Mouse (Mus musculus) E14TG2a.4 (cell line): Measurements from ENCODE around the gene Chac1.

Source experiments
- H3K27me3 ChIP-seq: 2 replicates; pipeline ENCODE4 v1.6.1; 2014; ENCODE audit warnings: low read length, control low read depth; ENCODE audit not compliant: insufficient read depth
- H3K36me3 ChIP-seq: 2 replicates; pipeline ENCODE4 v1.6.1; 2014; ENCODE audit warnings: low read length, control low read depth; ENCODE audit not compliant: insufficient read depth
- H3K4me1 ChIP-seq: replicated peaks from 2 replicates; pipeline ENCODE4 v1.6.1; 2014; ENCODE audit warnings: low read depth, low read length, control low read depth
- H3K4me3 ChIP-seq: replicated peaks from 2 replicates; pipeline ENCODE4 v1.5.1; 2014; ENCODE audit warnings: mild to moderate bottlenecking, low read length
- H3K9me3 ChIP-seq: 2 replicates; pipeline ENCODE4 v1.6.1; 2014; ENCODE audit warnings: low read length, control low read depth
- CTCF ChIP-seq: conservative IDR thresholded peaks from 2 replicates; pipeline ENCODE4 v1.5.1; 2014; ENCODE audit warnings: low read length
- NANOG ChIP-seq: IDR thresholded peaks from 2 replicates; pipeline ENCODE4 v1.6.1; 2014; ENCODE audit warnings: borderline replicate concordance, low read length, mixed read lengths
- POU5F1 ChIP-seq: IDR thresholded peaks from 2 replicates; pipeline ENCODE4 v1.6.1; 2014; ENCODE audit warnings: low read length, borderline replicate concordance

The Chac1 gene

DNA sequence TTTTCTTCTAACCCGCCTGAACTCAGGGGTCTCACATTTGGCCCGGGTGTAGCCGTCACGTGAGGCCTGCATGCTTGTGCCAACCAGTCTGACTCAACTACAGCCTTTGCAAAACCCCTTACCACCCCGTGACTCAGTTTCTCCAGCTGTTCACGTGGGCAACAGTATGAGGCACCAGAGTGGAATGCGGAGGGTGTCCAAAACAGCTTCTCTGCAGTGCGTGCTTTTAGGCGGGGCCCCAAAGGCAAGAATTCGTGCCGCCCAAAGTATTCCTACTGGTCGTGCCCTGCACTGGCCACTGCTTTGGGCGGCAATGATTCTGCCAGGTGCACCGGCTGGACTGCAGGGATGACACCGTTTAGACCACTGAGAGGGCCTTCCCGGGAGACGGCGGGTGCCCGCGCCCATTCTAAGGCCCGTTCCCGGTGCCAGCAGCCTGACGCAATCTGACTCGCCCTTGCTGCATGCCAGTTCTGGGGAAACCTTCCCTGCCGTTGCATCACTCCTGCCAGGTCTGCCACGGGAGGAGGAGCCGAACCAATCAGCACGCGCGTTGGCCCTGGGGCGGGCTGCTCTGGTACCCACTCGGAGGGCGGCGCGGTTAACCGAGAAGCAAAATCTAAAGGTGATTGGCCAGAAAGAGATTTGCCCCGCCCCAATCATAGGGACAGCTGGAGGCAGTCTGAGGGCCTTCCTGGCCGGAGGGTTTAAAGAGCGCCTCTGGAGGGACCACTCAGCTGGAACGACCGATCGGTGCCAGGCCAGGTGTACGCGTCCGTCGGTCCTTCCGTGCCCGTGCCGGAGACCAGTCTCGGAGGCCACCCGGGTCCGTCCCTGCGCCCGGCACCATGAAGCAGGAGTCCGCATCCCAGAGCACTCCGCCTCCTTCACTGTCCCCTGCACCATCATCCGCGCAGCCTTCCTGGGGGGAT, at the start of gene Chac1:
Gene Chac1, plus strand, starts transcription at position 675 of the 932 bp plus-strand sequence.
- TF ChIP-seq NANOG (no peak), CTCF (no peak), POU5F1 (no peak)
- Histone ChIP-seq H3K4me1 (peaks cover 44% of the 10 kb centered on the region), H3K4me3 (peak within 1 kb of the TSS; percentile 87), H3K9me3 (no peaks in the 10 kb centered on the region), H3K27me3 (peaks cover 29% of the 10 kb centered on the region), H3K36me3 (peaks cover 27% of the 10 kb centered on the region)

DNA sequence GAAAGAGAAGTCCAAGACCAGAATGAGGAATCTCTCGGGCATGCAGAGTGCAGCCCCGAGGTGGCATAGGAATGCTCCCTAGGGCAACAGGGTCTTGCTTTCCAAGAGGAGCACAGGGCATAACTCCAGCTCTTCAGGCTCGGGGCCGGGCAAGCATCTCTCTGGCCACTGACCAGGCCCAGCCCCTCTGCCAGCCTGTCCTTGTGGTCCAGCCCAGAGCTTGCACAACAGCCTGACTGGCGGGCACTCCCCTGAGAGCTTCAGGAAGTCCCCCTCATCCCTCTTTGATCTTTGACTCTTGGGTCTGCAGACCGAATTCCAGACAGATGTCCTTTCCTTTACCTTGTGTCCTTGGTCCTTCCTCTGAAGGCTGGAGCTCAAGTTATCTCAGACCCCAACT, 48.2 kb upstream of the Chac1 start:
- TF ChIP-seq POU5F1 (no peak), CTCF (no peak), NANOG (no peak)
- Histone ChIP-seq H3K9me3 (no peaks in the 10 kb centered on the region), H3K4me3 (no peak overlapping the region), H3K36me3 (peaks cover 16% of the 10 kb centered on the region), H3K27me3 (0 out of 2 replicates have a peak, but pooled peaks cover 3% of the 10 kb centered on the region), H3K4me1 (peaks cover 50% of the 10 kb centered on the region)

DNA sequence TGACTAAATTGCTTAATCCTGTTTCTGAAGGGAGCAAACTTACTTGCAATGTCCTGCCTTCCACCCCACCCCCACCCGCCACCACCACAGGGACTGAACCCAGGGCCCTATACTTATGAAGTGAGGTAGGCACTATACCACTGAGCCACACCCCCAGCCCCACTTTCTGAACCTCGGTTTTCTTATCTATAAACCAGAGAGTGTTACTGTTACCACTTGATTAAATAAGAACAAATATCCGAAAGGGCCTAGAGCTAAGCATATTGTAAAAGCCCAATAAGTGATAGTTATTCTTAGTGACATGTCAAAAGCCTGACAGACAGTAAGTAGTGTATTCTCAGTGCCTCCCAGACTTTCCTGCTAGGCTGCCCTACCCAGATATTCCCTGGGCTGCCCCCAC, 46.6 kb upstream of the Chac1 start:
- Histone ChIP-seq H3K4me3 (no peak overlapping the region), H3K9me3 (no peaks in the 10 kb centered on the region), H3K36me3 (peaks cover 4% of the 10 kb centered on the region), H3K4me1 (peaks cover 47% of the 10 kb centered on the region), H3K27me3 (0 out of 2 replicates have a peak, but pooled peaks cover 3% of the 10 kb centered on the region)
- TF ChIP-seq NANOG (no peak), POU5F1 (no peak), CTCF (no peak)

DNA sequence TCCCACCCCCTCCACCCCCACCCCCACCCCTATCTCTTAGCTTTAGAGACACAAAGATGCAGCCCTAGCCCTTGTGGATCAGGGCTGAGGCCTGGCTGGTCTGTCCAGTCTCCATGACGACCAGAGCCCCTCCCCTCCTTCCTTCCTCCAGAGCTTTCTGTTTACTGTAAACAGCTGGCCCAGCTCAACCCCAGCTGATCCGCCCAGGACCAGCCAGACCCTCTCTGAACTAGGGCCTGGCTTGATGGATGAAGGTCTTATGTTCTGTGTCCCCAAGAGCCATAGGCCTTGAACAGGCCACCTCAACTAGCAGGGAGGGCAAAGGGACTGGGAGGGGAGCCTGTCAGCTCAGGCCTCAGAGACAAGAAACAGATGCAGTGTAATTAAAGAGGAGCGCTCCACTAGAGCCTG, 46.2 kb upstream of the Chac1 start:
- Histone ChIP-seq H3K27me3 (0 out of 2 replicates have a peak, but pooled peaks cover 3% of the 10 kb centered on the region), H3K4me1 (peaks cover 43% of the 10 kb centered on the region), H3K4me3 (no peak overlapping the region), H3K36me3 (0 out of 2 replicates have a peak, but pooled peaks cover under 1% of the 10 kb centered on the region), H3K9me3 (no peaks in the 10 kb centered on the region)
- TF ChIP-seq POU5F1 (no peak), CTCF (no peak), NANOG (no peak)

DNA sequence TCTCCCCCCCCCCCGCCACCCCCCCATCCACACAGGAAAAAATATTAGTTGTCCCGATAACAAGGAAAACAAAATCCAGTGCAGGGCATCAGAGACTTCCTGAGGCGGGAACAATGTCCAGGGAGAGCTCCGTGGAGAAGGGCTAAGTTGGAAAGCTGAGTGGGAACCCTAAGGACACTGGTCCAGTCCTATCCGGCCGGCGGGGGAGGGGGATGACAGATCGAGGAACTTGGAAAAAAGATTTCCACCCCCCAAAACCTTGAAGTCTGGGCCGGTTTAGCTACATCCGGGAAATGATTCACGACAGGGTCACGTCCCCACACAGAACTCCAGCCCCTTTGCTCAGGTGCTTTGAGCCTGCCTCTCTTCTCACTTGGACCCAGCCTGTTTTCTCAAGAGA, 39.5 kb upstream of the Chac1 start:
- no peak overlapping the region for H3K4me3 ChIP-seq
- peaks cover 8% of the 10 kb centered on the region; the same call in 1 of the 2 replicates for H3K4me1 ChIP-seq
- no peak for TF ChIP-seq POU5F1
- no peak for TF ChIP-seq CTCF
- no peak for TF ChIP-seq NANOG
- H3K36me3 ChIP-seq, result no peaks in the 10 kb centered on the region
- peaks cover 7% of the 10 kb centered on the region for H3K9me3 ChIP-seq
- H3K27me3 ChIP-seq, result peaks cover 50% of the 10 kb centered on the region

DNA sequence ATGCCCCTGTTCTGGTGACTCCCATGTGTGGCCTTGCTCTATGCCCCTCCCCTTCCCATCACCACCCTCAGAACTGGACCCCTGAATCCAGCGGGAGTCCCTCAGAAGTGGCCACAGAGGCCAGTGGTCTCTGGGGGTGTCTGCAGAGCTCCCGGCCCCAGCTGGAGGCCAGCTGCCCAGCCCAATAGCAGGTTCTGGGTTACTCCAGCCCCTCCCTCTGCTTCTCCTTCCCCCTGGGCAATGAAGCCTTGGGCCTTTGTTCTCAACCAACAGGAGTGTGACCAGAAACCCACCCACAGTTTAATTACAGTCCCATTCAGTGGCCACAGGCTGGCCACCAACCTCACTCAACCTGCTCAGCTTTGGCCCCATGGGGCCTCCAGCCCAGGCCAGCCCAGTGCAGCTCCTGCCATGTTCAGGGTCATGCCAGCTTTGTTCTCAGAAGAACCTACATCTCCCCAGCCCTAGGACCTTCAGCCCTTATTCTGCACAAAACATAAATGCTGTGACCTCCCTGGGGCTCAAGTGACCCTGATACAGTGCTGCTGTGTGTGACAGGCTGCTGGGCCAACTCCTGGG, 38.6 kb upstream of the Chac1 start:
- no peaks in the 10 kb centered on the region for H3K36me3 ChIP-seq
- peaks cover 8% of the 10 kb centered on the region; the same call in 1 of the 2 replicates for H3K4me1 ChIP-seq
- peaks cover 7% of the 10 kb centered on the region for H3K9me3 ChIP-seq
- no peak overlapping the region for H3K4me3 ChIP-seq
- TF ChIP-seq CTCF, result no peak
- TF ChIP-seq NANOG, result no peak
- no peak for TF ChIP-seq POU5F1
- H3K27me3 ChIP-seq, result peaks cover 56% of the 10 kb centered on the region

DNA sequence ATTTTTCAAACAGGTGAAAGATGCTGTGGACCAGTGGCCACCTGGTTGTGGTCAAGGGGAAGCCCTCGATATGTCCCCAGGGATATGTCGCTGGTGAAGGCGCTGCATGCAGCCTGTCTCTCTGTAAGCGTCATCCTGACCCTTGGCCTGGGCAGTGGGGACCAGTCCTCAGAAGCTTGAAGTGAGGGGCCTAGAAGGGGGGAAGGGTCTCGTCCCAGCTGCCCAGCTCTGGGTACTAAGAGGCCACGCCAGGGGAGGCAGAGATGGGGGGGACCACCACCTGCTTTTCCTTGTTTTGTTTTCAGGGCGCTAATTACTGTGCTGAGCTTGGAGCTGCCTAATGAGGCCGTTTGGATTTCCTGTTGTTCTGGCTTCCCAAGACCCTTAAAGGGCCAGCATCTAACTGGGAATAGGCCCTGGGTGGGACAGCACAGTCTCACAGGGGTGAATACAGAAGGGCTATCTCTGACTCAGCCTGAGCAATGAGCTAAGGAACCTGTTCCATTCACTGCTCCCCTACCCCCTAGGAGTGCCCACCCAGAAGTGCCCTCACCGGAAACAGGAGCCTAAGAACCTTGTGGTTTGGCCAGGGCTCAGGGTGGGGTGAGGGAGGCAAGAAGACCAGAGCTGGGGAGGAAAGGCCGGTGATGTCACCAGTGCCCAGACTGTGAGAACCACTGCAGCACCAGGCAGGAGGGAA, 37.1 kb upstream of the Chac1 start:
- Histone ChIP-seq H3K4me3 (no peak overlapping the region), H3K36me3 (no peaks in the 10 kb centered on the region), H3K27me3 (peaks cover 70% of the 10 kb centered on the region), H3K9me3 (peaks cover 7% of the 10 kb centered on the region), H3K4me1 (peaks cover 14% of the 10 kb centered on the region)
- no peak for TF ChIP-seq POU5F1
- TF ChIP-seq CTCF, result no peak
- TF ChIP-seq NANOG, result no peak
